Mouse (Mus musculus) kidney, adult 11 months (tissue): ENCODE results near the gene Bicd1.
"Not testable (repeated sequence)": the region's sequence is repeated elsewhere in the genome, so short reads cannot be mapped to it uniquely, and the experiment has no call there.

Experiments
- DNase-seq: peaks from one replicate; pipeline ENCODE4 v3.0.0; 2022

The Bicd1 gene

GRCm38 (mm10) chr6:149408833-149409332, at the start of gene Bicd1:
Gene Bicd1, plus strand, starts transcription at chr6:149408886.
- peak; percentile 79 for DNase-seq

- not testable (repeated sequence) for DNase-seq
Measured at GRCm38 (mm10) chr6:149362533-149362932, 46.2 kb upstream of the Bicd1 start.

- DNase-seq, result not testable (repeated sequence)
Measured at GRCm38 (mm10) chr6:149365975-149366374, 42.7 kb upstream of the Bicd1 start.

- no peak for DNase-seq
Measured at GRCm38 (mm10) chr6:149366403-149366802, 42.3 kb upstream of the Bicd1 start.

GRCm38 (mm10) chr6:149374986-149375457, 33.7 kb upstream of the Bicd1 start:
- peak; percentile 80 for DNase-seq

- peak; percentile 60 for DNase-seq
Measured at GRCm38 (mm10) chr6:149383531-149383930, 25.2 kb upstream of the Bicd1 start.

GRCm38 (mm10) chr6:149386389-149386788, 22.3 kb upstream of the Bicd1 start:
- DNase-seq, result peak; percentile 37

GRCm38 (mm10) chr6:149389626-149390025, 19.1 kb upstream of the Bicd1 start:
- not testable (repeated sequence) for DNase-seq

GRCm38 (mm10) chr6:149399396-149399795, 9.3 kb upstream of the Bicd1 start:
- DNase-seq, result no peak

- peak; percentile 9 for DNase-seq
Measured at GRCm38 (mm10) chr6:149409341-149409740, 655 bp downstream of the Bicd1 start.

GRCm38 (mm10) chr6:149409845-149410244, 1.2 kb downstream of the Bicd1 start:
- no peak for DNase-seq

- DNase-seq, result no peak
Measured at GRCm38 (mm10) chr6:149413256-149413655, 4.6 kb downstream of the Bicd1 start.

GRCm38 (mm10) chr6:149424748-149425147, 16.1 kb downstream of the Bicd1 start:
- DNase-seq, result no peak

GRCm38 (mm10) chr6:149439140-149439539, 30.5 kb downstream of the Bicd1 start:
- DNase-seq, result no peak

- DNase-seq, result no peak
Measured at GRCm38 (mm10) chr6:149442884-149443283, 34.2 kb downstream of the Bicd1 start.

GRCm38 (mm10) chr6:149445854-149446253, 37.2 kb downstream of the Bicd1 start:
- no peak for DNase-seq

- no peak for DNase-seq
Measured at GRCm38 (mm10) chr6:149457324-149457723, 48.6 kb downstream of the Bicd1 start.

- DNase-seq, result no peak
Measured at GRCm38 (mm10) chr6:149460971-149461370, 52.3 kb downstream of the Bicd1 start.

GRCm38 (mm10) chr6:149471477-149471876, 62.8 kb downstream of the Bicd1 start:
- no peak for DNase-seq

- not testable (repeated sequence) for DNase-seq
Measured at GRCm38 (mm10) chr6:149472441-149472840, 63.8 kb downstream of the Bicd1 start.

GRCm38 (mm10) chr6:149481868-149482267, 73.2 kb downstream of the Bicd1 start:
- DNase-seq, result not testable (repeated sequence)

GRCm38 (mm10) chr6:149494662-149495061, 86.0 kb downstream of the Bicd1 start:
- no peak for DNase-seq

GRCm38 (mm10) chr6:149495925-149496324, 87.2 kb downstream of the Bicd1 start:
- DNase-seq, result no peak

- DNase-seq, result peak; percentile 79
Measured at GRCm38 (mm10) chr6:149565720-149566498, 157.2 kb downstream of the Bicd1 start.
